Mouse (Mus musculus) forebrain, embryonic 10.5 days (tissue): ENCODE results near the gene Emg1. TPM values are rescaled to one million over a fixed set of nuclear protein-coding genes. Genes with fewer than 3 reads are reported as not detected.
"Not testable (repeated sequence)": the region's sequence is repeated elsewhere in the genome, so short reads cannot be mapped to it uniquely, and the experiment has no call there.

Source experiments
- DNase-seq: peaks from one replicate; pipeline ENCODE4 v3.0.0-alpha.2; 2017; ENCODE audit warnings: low spot score; ENCODE audit errors: extremely low spot score
- H3K27ac ChIP-seq: fragments of 300-500 bp; sonication (generic); 2 replicates; pipeline ENCODE4 v1.5.1; 2016; ENCODE audit warnings: mild to moderate bottlenecking
- H3K27me3 ChIP-seq: fragments of 300-500 bp; sonication (generic); 2 replicates; pipeline ENCODE4 v1.6.1; 2016; ENCODE audit warnings: mild to moderate bottlenecking; ENCODE audit not compliant: poor library complexity, severe bottlenecking
- H3K36me3 ChIP-seq: fragments of 300-500 bp; sonication (generic); replicated peaks from 2 replicates; pipeline ENCODE4 v1.6.1; 2016; ENCODE audit warnings: mild to moderate bottlenecking, moderate library complexity
- H3K4me1 ChIP-seq: fragments of 300-500 bp; sonication (generic); 2 replicates; pipeline ENCODE4 v1.6.1; 2016
- H3K4me3 ChIP-seq: fragments of 300-500 bp; sonication (generic); 2 replicates; pipeline ENCODE4 v1.5.1; 2016; ENCODE audit warnings: mild to moderate bottlenecking, moderate library complexity
- H3K9me3 ChIP-seq: fragments of 300-500 bp; sonication (generic); 2 replicates; pipeline ENCODE4 v1.6.1; 2016; ENCODE audit warnings: mild to moderate bottlenecking, moderate library complexity
- WGBS: fragments of 180-500 bp; shearing (Covaris S2); methylation state at CpG from one replicate; pipeline ENCODE4 v1.1.7; 2016; 5-methylcytosine and 5-hydroxymethylcytosine counted together
- polyA plus RNA-seq: library from polyadenylated mRNA; unstranded; fragments of >200 nt; fragmentation: Nextera tagmentation; extraction: Ambion mirVana; gene quantifications from 2 replicates; pipeline ENCODE4 v1.2.1, GENCODE M21; 2016

The Emg1 gene
- polyA plus RNA-seq, 1 experiment from 2014 or later, result 270 TPM

GRCm38 (mm10) chr6:124682291-124682690, 29.7 kb downstream of the Emg1 start:
- WGBS, result 55% methylated on average over 6 of the region's 6 CpGs
- not testable (repeated sequence) for H3K9me3 ChIP-seq, H3K27ac ChIP-seq, H3K4me3 ChIP-seq, H3K4me1 ChIP-seq, H3K27me3 ChIP-seq, DNase-seq, H3K36me3 ChIP-seq

GRCm38 (mm10) chr6:124679486-124679885, 32.5 kb downstream of the Emg1 start:
- no peak overlapping the region for H3K27ac ChIP-seq
- no peaks in the 10 kb centered on the region for H3K9me3 ChIP-seq
- no peaks in the 10 kb centered on the region for H3K27me3 ChIP-seq
- DNase-seq, result no peak
- peaks cover 9% of the 10 kb centered on the region for H3K36me3 ChIP-seq
- H3K4me1 ChIP-seq, result 0 out of 2 replicates have a peak, but pooled peaks cover 4% of the 10 kb centered on the region
- 93% methylated on average over 3 of the region's 3 CpGs for WGBS
- no peak overlapping the region for H3K4me3 ChIP-seq

GRCm38 (mm10) chr6:124678769-124679168, 33.2 kb downstream of the Emg1 start:
- H3K27ac ChIP-seq, result no peak overlapping the region
- H3K9me3 ChIP-seq, result no peaks in the 10 kb centered on the region
- H3K36me3 ChIP-seq, result peaks cover 14% of the 10 kb centered on the region
- DNase-seq, result no peak
- no peak overlapping the region for H3K4me3 ChIP-seq
- WGBS, result 95% methylated on average over 7 of the region's 7 CpGs
- H3K27me3 ChIP-seq, result no peaks in the 10 kb centered on the region
- H3K4me1 ChIP-seq, result 0 out of 2 replicates have a peak, but pooled peaks cover 4% of the 10 kb centered on the region

GRCm38 (mm10) chr6:124676171-124676570, 35.8 kb downstream of the Emg1 start:
- H3K9me3 ChIP-seq, result no peaks in the 10 kb centered on the region
- H3K36me3 ChIP-seq, result peaks cover 14% of the 10 kb centered on the region
- 90% methylated on average over 6 of the region's 6 CpGs for WGBS

GRCm38 (mm10) chr6:124674591-124674990, 37.4 kb downstream of the Emg1 start:
- Histone ChIP-seq H3K9me3 (no peaks in the 10 kb centered on the region), H3K4me1 (peaks cover 12% of the 10 kb centered on the region)
- 95% methylated on average over 7 of the region's 7 CpGs for WGBS

More at GRCm38 (mm10) chr6:124676171-124676570, 35.8 kb downstream of the Emg1 start:
- no peaks in the 10 kb centered on the region for H3K27me3 ChIP-seq
- H3K4me3 ChIP-seq, result no peak overlapping the region
- H3K4me1 ChIP-seq, result peaks cover 12% of the 10 kb centered on the region
- H3K27ac ChIP-seq, result no peak overlapping the region
- no peak for DNase-seq

GRCm38 (mm10) chr6:124673619-124674018, 38.4 kb downstream of the Emg1 start:
- Histone ChIP-seq H3K4me3 (no peak overlapping the region), H3K9me3 (no peaks in the 10 kb centered on the region), H3K27ac (no peak overlapping the region), H3K27me3 (no peaks in the 10 kb centered on the region), H3K4me1 (peaks cover 12% of the 10 kb centered on the region), H3K36me3 (peaks cover 14% of the 10 kb centered on the region)
- DNase-seq, result no peak
- 92% methylated on average over 9 of the region's 9 CpGs for WGBS

More at GRCm38 (mm10) chr6:124674591-124674990, 37.4 kb downstream of the Emg1 start:
- DNase-seq, result no peak
- peaks cover 14% of the 10 kb centered on the region for H3K36me3 ChIP-seq
- no peak overlapping the region for H3K4me3 ChIP-seq
- H3K27me3 ChIP-seq, result no peaks in the 10 kb centered on the region
- no peak overlapping the region for H3K27ac ChIP-seq

- WGBS, result 62% methylated on average over 6 of the region's 6 CpGs
Observed at GRCm38 (mm10) chr6:124672100-124672499, 39.9 kb downstream of the Emg1 start.

GRCm38 (mm10) chr6:124670281-124670900, 41.6 kb downstream of the Emg1 start:
- Histone ChIP-seq H3K9me3 (no peaks in the 10 kb centered on the region), H3K27ac (no peak overlapping the region), H3K36me3 (peaks cover 18% of the 10 kb centered on the region), H3K27me3 (no peaks in the 10 kb centered on the region), H3K4me3 (no peak overlapping the region), H3K4me1 (peaks cover 12% of the 10 kb centered on the region)
- no peak for DNase-seq
- WGBS, result 92% methylated on average over 7 of the region's 7 CpGs

More at GRCm38 (mm10) chr6:124672100-124672499, 39.9 kb downstream of the Emg1 start:
- no peaks in the 10 kb centered on the region for H3K9me3 ChIP-seq
- H3K4me1 ChIP-seq, result peaks cover 12% of the 10 kb centered on the region
- H3K4me3 ChIP-seq, result no peak overlapping the region
- peaks cover 14% of the 10 kb centered on the region for H3K36me3 ChIP-seq
- no peaks in the 10 kb centered on the region for H3K27me3 ChIP-seq
- no peak for DNase-seq
- H3K27ac ChIP-seq, result peak overlapping the region; percentile 9; the same call in 1 of the 2 replicates

- Histone ChIP-seq H3K4me1 (peaks cover 12% of the 10 kb centered on the region), H3K27me3 (no peaks in the 10 kb centered on the region), H3K9me3 (no peaks in the 10 kb centered on the region), H3K27ac (no peak overlapping the region), H3K36me3 (peaks cover 10% of the 10 kb centered on the region), H3K4me3 (no peak overlapping the region)
- WGBS, result 93% methylated on average over 11 of the region's 11 CpGs
- no peak for DNase-seq
Observed at GRCm38 (mm10) chr6:124669234-124669859, 42.6 kb downstream of the Emg1 start.

GRCm38 (mm10) chr6:124665011-124665410, 47.0 kb downstream of the Emg1 start:
- peaks cover 7% of the 10 kb centered on the region; the same call in 1 of the 2 replicates for H3K36me3 ChIP-seq
- DNase-seq, result no peak
- no peaks in the 10 kb centered on the region for H3K9me3 ChIP-seq
- H3K4me3 ChIP-seq, result no peak overlapping the region
- H3K27me3 ChIP-seq, result no peaks in the 10 kb centered on the region
- peaks cover 19% of the 10 kb centered on the region for H3K4me1 ChIP-seq
- H3K27ac ChIP-seq, result no peak overlapping the region
- 94% methylated on average over 10 of the region's 10 CpGs for WGBS

GRCm38 (mm10) chr6:124664256-124664655, 47.7 kb downstream of the Emg1 start:
- WGBS, result 95% methylated on average over 7 of the region's 7 CpGs

GRCm38 (mm10) chr6:124663424-124663795, 48.6 kb downstream of the Emg1 start:
- no peak for DNase-seq
- WGBS, result 25% methylated on average over 13 of the region's 13 CpGs
- no peaks in the 10 kb centered on the region for H3K27me3 ChIP-seq
- H3K4me3 ChIP-seq, result peak overlapping the region; percentile 78
- peaks cover 7% of the 10 kb centered on the region; the same call in 1 of the 2 replicates for H3K36me3 ChIP-seq
- peaks cover 19% of the 10 kb centered on the region for H3K4me1 ChIP-seq
- peak overlapping the region; percentile 89 for H3K27ac ChIP-seq
- no peaks in the 10 kb centered on the region for H3K9me3 ChIP-seq

More at GRCm38 (mm10) chr6:124664256-124664655, 47.7 kb downstream of the Emg1 start:
- no peak overlapping the region for H3K27ac ChIP-seq
- no peak overlapping the region for H3K4me3 ChIP-seq
- no peaks in the 10 kb centered on the region for H3K27me3 ChIP-seq
- DNase-seq, result no peak
- H3K9me3 ChIP-seq, result no peaks in the 10 kb centered on the region
- H3K36me3 ChIP-seq, result peaks cover 7% of the 10 kb centered on the region; the same call in 1 of the 2 replicates
- peaks cover 19% of the 10 kb centered on the region for H3K4me1 ChIP-seq
